Mouse (Mus musculus) midbrain, embryonic 15.5 days (tissue): ENCODE measurements around the gene Zfp963. TPM values are rescaled to one million over a fixed set of nuclear protein-coding genes. Genes with fewer than 3 reads are reported as not detected.
"Not testable (repeated sequence)": the region's sequence is repeated elsewhere in the genome, so short reads cannot be mapped to it uniquely, and the experiment has no call there.

Experiments used
- ATAC-seq: fragments of 200-750 bp; cut with Nextera tagmentation; replicated peaks from 2 replicates; pipeline ENCODE4 v1.8.0; 2017; ENCODE audit warnings: moderate TSS enrichment
- H3K27ac ChIP-seq: fragments of 300-500 bp; sonication (generic); 2 replicates; pipeline ENCODE4 v1.5.1; 2015; ENCODE audit warnings: mild to moderate bottlenecking, inconsistent platforms
- H3K27me3 ChIP-seq: fragments of 300-500 bp; sonication (generic); replicated peaks from 2 replicates; pipeline ENCODE4 v1.6.1; 2015; ENCODE audit warnings: inconsistent platforms
- H3K36me3 ChIP-seq: fragments of 300-500 bp; sonication (generic); replicated peaks from 2 replicates; pipeline ENCODE4 v1.6.1; 2015; ENCODE audit warnings: inconsistent platforms
- H3K4me1 ChIP-seq: fragments of 300-500 bp; sonication (generic); 2 replicates; pipeline ENCODE4 v1.6.1; 2015; ENCODE audit warnings: inconsistent platforms
- H3K4me2 ChIP-seq: fragments of 300-500 bp; sonication (generic); 2 replicates; pipeline ENCODE4 v1.6.1; 2015; ENCODE audit warnings: inconsistent platforms, mild to moderate bottlenecking, moderate library complexity
- H3K4me3 ChIP-seq: fragments of 300-500 bp; sonication (generic); 2 replicates; pipeline ENCODE4 v1.5.1; 2015; ENCODE audit warnings: mild to moderate bottlenecking, inconsistent platforms
- H3K9ac ChIP-seq: fragments of 300-500 bp; sonication (generic); 2 replicates; pipeline ENCODE4 v1.6.1; 2015; ENCODE audit warnings: mild to moderate bottlenecking, inconsistent platforms
- H3K9me3 ChIP-seq: fragments of 300-500 bp; sonication (generic); 2 replicates; pipeline ENCODE4 v1.6.1; 2016; ENCODE audit warnings: inconsistent platforms
- WGBS: fragments of 180-500 bp; shearing (Covaris S2); methylation state at CpG from one replicate; pipeline ENCODE4 v1.1.7; 2015; ENCODE audit warnings: mixed read lengths; 5-methylcytosine and 5-hydroxymethylcytosine counted together
- polyA plus RNA-seq: library from polyadenylated mRNA; unstranded; fragments of >200 nt; fragmentation: Nextera tagmentation; extraction: Ambion mirVana; gene quantifications from 2 replicates; pipeline ENCODE4 v1.2.1, GENCODE M21; 2015

The Zfp963 gene
- polyA plus RNA-seq, 1 experiment from 2014 or later, result 9.1 TPM

DNA sequence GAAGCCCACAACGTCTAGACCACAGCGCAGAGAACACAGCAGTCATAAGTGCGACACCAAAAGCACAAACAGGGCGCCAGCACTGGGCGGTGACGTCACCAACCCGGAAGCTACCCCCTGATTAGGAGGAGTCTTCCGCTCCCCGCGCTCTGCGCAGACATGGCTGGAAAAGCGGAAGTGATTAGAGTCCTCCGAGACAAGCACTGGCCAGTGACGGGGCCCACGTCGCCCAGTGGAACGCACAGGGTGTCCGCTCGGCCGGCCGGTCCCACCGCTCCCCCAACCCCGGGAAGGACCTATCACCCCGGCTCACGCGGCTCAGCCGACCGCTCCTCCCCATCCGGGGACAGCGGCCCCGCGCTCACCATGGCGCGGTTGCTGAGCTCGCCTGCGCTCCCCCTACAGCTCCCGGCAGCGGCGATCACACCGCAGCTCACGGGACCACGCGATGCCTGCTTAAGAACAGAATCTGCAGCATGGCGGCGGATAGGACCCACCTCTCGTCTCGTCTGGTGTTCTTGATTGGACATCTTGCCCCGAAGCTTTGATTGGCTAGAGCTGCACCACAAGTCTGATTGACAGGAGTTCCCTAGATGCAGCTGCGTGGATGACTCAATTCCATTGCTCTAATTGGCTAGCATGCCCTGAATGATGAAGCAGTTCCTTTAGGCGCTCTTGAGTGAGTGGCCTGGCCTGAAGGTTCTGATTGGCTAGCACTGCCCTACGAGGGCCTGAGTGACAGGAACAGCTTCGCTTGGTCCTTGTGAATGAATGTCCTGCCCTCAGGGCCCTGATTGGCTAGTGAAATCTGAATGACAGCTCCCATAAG, 33.2 kb downstream of the Zfp963 start:
- Histone ChIP-seq H3K9ac (peak overlapping the region; percentile 100), H3K36me3 (no peaks in the 10 kb centered on the region), H3K4me2 (peak overlapping the region; percentile 47), H3K4me3 (peak overlapping the region; percentile 100), H3K4me1 (peaks cover 30% of the 10 kb centered on the region), H3K9me3 (no peaks in the 10 kb centered on the region), H3K27me3 (no peaks in the 10 kb centered on the region), H3K27ac (peak overlapping the region; percentile 100)
- WGBS, result under 1% methylated on average over 52 of the region's 52 CpGs
- peak; percentile 99 for ATAC-seq

DNA sequence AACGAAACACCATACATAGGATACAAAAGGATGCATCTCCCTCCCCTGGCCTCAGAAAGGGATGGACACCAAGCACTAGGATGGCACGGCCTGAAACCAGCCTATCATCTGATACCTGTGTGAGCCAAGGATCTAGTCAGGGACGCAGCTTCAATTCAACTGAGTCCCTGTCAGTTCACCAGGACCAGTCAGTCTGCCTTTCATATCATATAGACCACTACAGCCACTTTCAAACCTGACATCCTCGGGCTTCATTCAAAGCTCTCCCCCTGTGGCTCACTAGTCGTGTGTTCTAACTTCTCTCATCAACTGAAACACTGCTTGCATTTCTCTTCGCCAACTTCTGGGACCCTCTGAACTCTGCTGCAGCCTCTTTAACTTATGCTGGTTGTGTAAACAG, 34.4 kb downstream of the Zfp963 start:
- no peak for ATAC-seq
- peak overlapping the region; percentile 47 for H3K4me2 ChIP-seq
- WGBS, result 84% methylated on average over 6 of the region's 6 CpGs

DNA sequence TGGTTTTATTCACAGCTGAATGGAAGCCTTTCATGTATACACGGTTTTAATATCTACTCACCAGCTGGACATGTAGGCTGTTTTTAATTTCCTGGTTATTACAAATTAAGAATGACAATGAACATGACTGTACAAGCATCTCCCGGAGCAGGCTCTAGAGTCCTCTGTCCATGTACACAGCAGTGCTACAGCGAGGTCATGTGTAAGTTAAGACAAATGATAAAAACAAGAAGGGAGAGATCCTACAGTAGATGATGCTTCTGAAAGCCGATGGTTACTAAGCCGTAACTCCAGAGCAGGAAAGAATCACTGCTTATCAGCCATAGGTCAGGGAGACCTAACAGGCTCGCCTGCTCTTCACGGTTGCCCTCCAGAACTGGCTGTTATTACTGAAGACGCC, 36.3 kb downstream of the Zfp963 start:
- H3K27me3 ChIP-seq, result no peaks in the 10 kb centered on the region
- peaks cover 30% of the 10 kb centered on the region for H3K4me1 ChIP-seq
- H3K36me3 ChIP-seq, result peaks cover 16% of the 10 kb centered on the region
- no peaks in the 10 kb centered on the region for H3K9me3 ChIP-seq
- H3K27ac ChIP-seq, result no peak overlapping the region
- ATAC-seq, result no peak
- WGBS, result 91% methylated on average over 8 of the region's 8 CpGs
- H3K4me2 ChIP-seq, result no peak overlapping the region
- no peak overlapping the region for H3K9ac ChIP-seq
- H3K4me3 ChIP-seq, result no peak overlapping the region

More for the DNA sequence above, 34.4 kb downstream of the Zfp963 start:
- Histone ChIP-seq H3K9ac (peak overlapping the region; percentile 9; the same call in 1 of the 2 replicates), H3K4me1 (peaks cover 30% of the 10 kb centered on the region), H3K36me3 (no peaks in the 10 kb centered on the region), H3K9me3 (no peaks in the 10 kb centered on the region), H3K4me3 (peak overlapping the region; percentile 100; the same call in 1 of the 2 replicates), H3K27me3 (no peaks in the 10 kb centered on the region), H3K27ac (no peak overlapping the region)

DNA sequence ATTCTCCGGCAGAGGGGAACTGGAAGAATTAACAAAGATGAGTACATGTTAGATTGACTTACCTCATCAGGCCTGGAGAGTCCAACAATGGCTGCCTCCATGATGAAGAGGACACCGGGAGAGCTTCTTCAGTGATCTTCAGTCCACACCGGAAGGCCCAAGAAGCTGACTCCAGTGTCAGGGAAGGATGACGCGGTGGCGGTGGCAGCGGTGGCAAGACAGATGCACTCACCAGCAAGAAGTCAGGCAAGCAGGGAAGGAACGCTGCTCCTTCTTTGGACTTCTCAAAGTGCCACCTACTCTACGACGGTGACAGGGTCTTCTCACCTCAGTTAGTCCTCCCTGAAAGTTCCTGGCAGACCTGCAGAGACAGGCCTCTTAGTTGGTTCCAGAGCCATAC, 39.1 kb downstream of the Zfp963 start, which contains the start of gene Zfp869:
Zfp869 (minus strand) TSS at position 101 of the 400 bp plus-strand sequence.
- H3K27me3 ChIP-seq, result not testable (repeated sequence)
- H3K36me3 ChIP-seq, result peaks cover 45% of the 10 kb centered on the region

DNA sequence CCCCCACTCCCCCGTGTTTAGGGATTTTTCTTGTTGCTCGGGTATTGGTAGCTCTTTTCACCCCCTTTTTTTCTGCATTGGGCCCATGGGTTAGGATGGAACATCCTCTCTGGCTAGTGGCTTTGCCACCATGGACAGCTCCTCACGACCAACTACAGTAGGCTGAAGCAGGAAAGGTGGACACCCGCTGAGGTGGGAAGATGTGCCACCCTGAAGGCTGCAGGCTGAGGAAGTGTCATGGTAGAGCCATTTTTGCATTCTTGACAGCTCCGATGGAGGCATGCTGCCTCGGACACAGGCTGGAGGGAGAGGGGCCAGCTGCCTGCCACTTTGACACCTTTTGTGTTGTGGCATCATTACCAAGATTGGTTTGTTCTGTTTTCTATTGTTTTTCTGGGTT, 48.0 kb downstream of the Zfp963 start:
- ATAC-seq, result no peak
- peaks cover 37% of the 10 kb centered on the region for H3K36me3 ChIP-seq
- no peak overlapping the region for H3K27ac ChIP-seq
- WGBS, result 69% methylated on average over 6 of the region's 6 CpGs
- H3K4me3 ChIP-seq, result no peak overlapping the region
- no peaks in the 10 kb centered on the region for H3K4me1 ChIP-seq
- no peak overlapping the region for H3K4me2 ChIP-seq
- H3K27me3 ChIP-seq, result no peaks in the 10 kb centered on the region
- H3K9me3 ChIP-seq, result no peaks in the 10 kb centered on the region
- no peak overlapping the region for H3K9ac ChIP-seq

More for the DNA sequence above, 39.1 kb downstream of the Zfp963 start, which contains the start of gene Zfp869:
- H3K9me3 ChIP-seq, H3K4me3 ChIP-seq, H3K27ac ChIP-seq, H3K9ac ChIP-seq, ATAC-seq, H3K4me2 ChIP-seq: not testable (repeated sequence)
- H3K4me1 ChIP-seq, result peaks cover 25% of the 10 kb centered on the region
- WGBS, result 96% methylated on average over 10 of the region's 10 CpGs

Other genes with a start within 250 kb of the Zfp963 start
- gene Gm7697, start 227.0 kb downstream of the Zfp963 start, polyA plus RNA-seq, result not detected in 2 replicates
- gene Zfp868, start 124.4 kb downstream of the Zfp963 start, polyA plus RNA-seq, result 39.5 and 41.8 TPM in 2 replicates
- gene Zfp964, start 95.5 kb downstream of the Zfp963 start, polyA plus RNA-seq, result 2.6 and 3.0 TPM in 2 replicates
- 26.1 and 27.5 TPM in 2 replicates for gene Zfp869, start 39.2 kb downstream of the Zfp963 start, polyA plus RNA-seq
- gene Gm20422, start 24.9 kb upstream of the Zfp963 start, polyA plus RNA-seq, result 0.23 TPM in 1 of 2 replicates, not detected in the other
- 59.1 and 59.8 TPM in 2 replicates for gene Atp13a1, start 41.2 kb upstream of the Zfp963 start, polyA plus RNA-seq
- gene Zfp866, start 41.2 kb upstream of the Zfp963 start, polyA plus RNA-seq, result 46.1 and 47.4 TPM in 2 replicates
- gene Gmip, start 58.7 kb upstream of the Zfp963 start, polyA plus RNA-seq, result 38.5 and 43.2 TPM in 2 replicates
- 0.76 and 0.80 TPM in 2 replicates for gene Lpar2, start 72.5 kb upstream of the Zfp963 start, polyA plus RNA-seq
- gene Pbx4, start 82.5 kb upstream of the Zfp963 start, polyA plus RNA-seq, result 58.2 and 62.1 TPM in 2 replicates
- gene Cilp2, start 137.7 kb upstream of the Zfp963 start, polyA plus RNA-seq, result 5.8 and 5.9 TPM in 2 replicates
- gene Tssk6, start 152.2 kb upstream of the Zfp963 start, polyA plus RNA-seq, result 4.5 and 4.7 TPM in 2 replicates
- gene Ndufa13, start 152.6 kb upstream of the Zfp963 start, polyA plus RNA-seq, result 171 and 172 TPM in 2 replicates
- 9.6 and 12.2 TPM in 2 replicates for gene Yjefn3, start 152.7 kb upstream of the Zfp963 start, polyA plus RNA-seq
- gene Gatad2a, start 246.4 kb upstream of the Zfp963 start, polyA plus RNA-seq, result 27.2 and 31.7 TPM in 2 replicates